Mouse (Mus musculus) limb, embryonic 13.5 days (tissue): Measurements from ENCODE around the gene Cbarp. TPM values are rescaled to one million over a fixed set of nuclear protein-coding genes. Genes with fewer than 3 reads are reported as not detected.
"Not testable (repeated sequence)": the region's sequence is repeated elsewhere in the genome, so short reads cannot be mapped to it uniquely, and the experiment has no call there.

ENCODE experiments used
- ATAC-seq: fragments of 200-750 bp; cut with Nextera tagmentation; 2 replicates; pipeline ENCODE4 v1.8.0; 2017; ENCODE audit warnings: low read depth, moderate number of reproducible peaks, moderate TSS enrichment; ENCODE audit not compliant: low FRiP score
- H3K27ac ChIP-seq: fragments of 300-500 bp; sonication (generic); 2 replicates; pipeline ENCODE4 v1.5.1; 2015; ENCODE audit warnings: inconsistent platforms, mild to moderate bottlenecking, moderate library complexity
- H3K27me3 ChIP-seq: fragments of 300-500 bp; sonication (generic); 2 replicates; pipeline ENCODE4 v1.6.1; 2015; ENCODE audit warnings: mild to moderate bottlenecking, inconsistent platforms
- H3K36me3 ChIP-seq: fragments of 300-500 bp; sonication (generic); 2 replicates; pipeline ENCODE4 v1.6.1; 2015; ENCODE audit warnings: inconsistent platforms, mild to moderate bottlenecking, moderate library complexity
- H3K4me1 ChIP-seq: fragments of 300-500 bp; sonication (generic); 2 replicates; pipeline ENCODE4 v1.6.1; 2015; ENCODE audit warnings: inconsistent platforms
- H3K4me2 ChIP-seq: fragments of 300-500 bp; sonication (generic); replicated peaks from 2 replicates; pipeline ENCODE4 v1.6.1; 2015; ENCODE audit warnings: inconsistent platforms, mild to moderate bottlenecking, moderate library complexity
- H3K4me3 ChIP-seq: fragments of 300-500 bp; sonication (generic); 2 replicates; pipeline ENCODE4 v1.5.1; 2015; ENCODE audit warnings: moderate library complexity, mild to moderate bottlenecking, inconsistent platforms
- H3K9ac ChIP-seq: fragments of 300-500 bp; sonication (generic); 2 replicates; pipeline ENCODE4 v1.6.1; 2015; ENCODE audit warnings: mild to moderate bottlenecking, inconsistent platforms
- H3K9me3 ChIP-seq: fragments of 300-500 bp; sonication (generic); 2 replicates; pipeline ENCODE4 v1.6.1; 2016; ENCODE audit warnings: inconsistent platforms
- WGBS: fragments of 180-500 bp; shearing (Covaris S2); methylation state at CpG from one replicate; pipeline ENCODE4 v1.1.7; 2015; 5-methylcytosine and 5-hydroxymethylcytosine counted together
- polyA plus RNA-seq: library from polyadenylated mRNA; unstranded; fragments of >200 nt; fragmentation: Nextera tagmentation; extraction: Ambion mirVana; gene quantifications from 2 replicates; pipeline ENCODE4 v1.2.1, GENCODE M21; 2015

Gene Cbarp
- polyA plus RNA-seq, 1 experiment from 2014 or later: 8.1 TPM

GRCm38 (mm10) chr10:80168038-80168661 lies 27.5 kb upstream of the Cbarp start:
- Histone ChIP-seq H3K4me1 (peaks cover 66% of the 10 kb centered on the region), H3K9me3 (no peaks in the 10 kb centered on the region), H3K36me3 (peaks cover 32% of the 10 kb centered on the region), H3K27me3 (no peaks in the 10 kb centered on the region), H3K9ac (peak overlapping the region; percentile 99), H3K27ac (peak overlapping the region; percentile 99), H3K4me2 (peak overlapping the region; percentile 88), H3K4me3 (peak overlapping the region; percentile 84)
- peak; percentile 62 for ATAC-seq
- WGBS: under 1% methylated on average over 46 of the region's 48 CpGs

GRCm38 (mm10) chr10:80167460-80168037 lies 26.9 kb upstream of the Cbarp start:
- H3K4me1 ChIP-seq: peaks cover 70% of the 10 kb centered on the region

GRCm38 (mm10) chr10:80166136-80166535 lies 25.5 kb upstream of the Cbarp start:
- Histone ChIP-seq H3K36me3 (peaks cover 19% of the 10 kb centered on the region), H3K4me1 (peaks cover 71% of the 10 kb centered on the region), H3K9ac (peak overlapping the region; percentile 63), H3K4me3 (peak overlapping the region; percentile 12; the same call in 1 of the 2 replicates), H3K4me2 (peak overlapping the region; percentile 92)
- not testable (repeated sequence) for H3K9me3 ChIP-seq, H3K27me3 ChIP-seq, ATAC-seq, H3K27ac ChIP-seq
- WGBS: 83% methylated on average over 4 of the region's 4 CpGs

More at GRCm38 (mm10) chr10:80167460-80168037, 26.9 kb upstream of the Cbarp start:
- Histone ChIP-seq H3K4me3 (peak overlapping the region; percentile 84), H3K4me2 (peak overlapping the region; percentile 88), H3K9me3 (no peaks in the 10 kb centered on the region), H3K27me3 (no peaks in the 10 kb centered on the region), H3K36me3 (peaks cover 32% of the 10 kb centered on the region), H3K9ac (peak overlapping the region; percentile 99), H3K27ac (peak overlapping the region; percentile 99)
- under 1% methylated on average over 52 of the region's 55 CpGs for WGBS
- ATAC-seq: peak; percentile 90

- WGBS: 16% methylated on average over 20 of the region's 20 CpGs
- Histone ChIP-seq H3K4me2 (peak within 1 kb of the TSS; percentile 92), H3K9ac (peak within 1 kb of the TSS; percentile 63), H3K27ac (peak within 1 kb of the TSS; percentile 79; the same call in 1 of the 2 replicates), H3K4me3 (peak within 1 kb of the TSS; percentile 84), H3K4me1 (peaks cover 73% of the 10 kb centered on the region), H3K36me3 (peaks cover 13% of the 10 kb centered on the region), H3K9me3 (no peaks in the 10 kb centered on the region), H3K27me3 (no peaks in the 10 kb centered on the region)
- ATAC-seq: no peak
Observed at GRCm38 (mm10) chr10:80165392-80166128, 24.9 kb upstream of the Cbarp start, which contains the start of gene Cirbp. TSS of gene Cirbp (plus strand) at chr10:80165985.

- peaks cover 8% of the 10 kb centered on the region for H3K36me3 ChIP-seq
- H3K4me3 ChIP-seq: peak overlapping the region; percentile 44
- no peaks in the 10 kb centered on the region for H3K27me3 ChIP-seq
- H3K9me3 ChIP-seq: no peaks in the 10 kb centered on the region
- peak overlapping the region; percentile 63 for H3K9ac ChIP-seq
- WGBS: under 1% methylated on average over 17 of the region's 17 CpGs
- H3K4me2 ChIP-seq: peak overlapping the region; percentile 92
- H3K4me1 ChIP-seq: peaks cover 73% of the 10 kb centered on the region
- peak; percentile 37 for ATAC-seq
- H3K27ac ChIP-seq: 0 out of 2 replicates have a peak overlapping the region, but pooled peaks have one; percentile 22
Observed at GRCm38 (mm10) chr10:80164998-80165344, 24.3 kb upstream of the Cbarp start.

GRCm38 (mm10) chr10:80164161-80164997 lies 23.7 kb upstream of the Cbarp start:
- H3K4me3 ChIP-seq: peak overlapping the region; percentile 44

GRCm38 (mm10) chr10:80163721-80164120 lies 23.1 kb upstream of the Cbarp start:
- H3K27ac ChIP-seq: no peak overlapping the region
- no peak for ATAC-seq
- no peaks in the 10 kb centered on the region for H3K27me3 ChIP-seq
- no peaks in the 10 kb centered on the region for H3K36me3 ChIP-seq
- 71% methylated on average over 8 of the region's 8 CpGs for WGBS
- no peaks in the 10 kb centered on the region for H3K9me3 ChIP-seq
- peaks cover 73% of the 10 kb centered on the region for H3K4me1 ChIP-seq
- H3K4me2 ChIP-seq: peak overlapping the region; percentile 92
- H3K9ac ChIP-seq: no peak overlapping the region
- H3K4me3 ChIP-seq: no peak overlapping the region

More at GRCm38 (mm10) chr10:80164161-80164997, 23.7 kb upstream of the Cbarp start:
- H3K36me3 ChIP-seq: peaks cover 2% of the 10 kb centered on the region; the same call in 1 of the 2 replicates
- WGBS: 7% methylated on average over 44 of the region's 44 CpGs
- peak overlapping the region; percentile 63 for H3K9ac ChIP-seq
- H3K9me3 ChIP-seq: no peaks in the 10 kb centered on the region
- ATAC-seq: peak; percentile 0; the same call in 1 of the 2 replicates
- H3K4me2 ChIP-seq: peak overlapping the region; percentile 92
- peaks cover 73% of the 10 kb centered on the region for H3K4me1 ChIP-seq
- H3K27ac ChIP-seq: no peak overlapping the region
- no peaks in the 10 kb centered on the region for H3K27me3 ChIP-seq

- no peaks in the 10 kb centered on the region for H3K36me3 ChIP-seq
- H3K9ac ChIP-seq: no peak overlapping the region
- peak overlapping the region; percentile 1; the same call in 1 of the 2 replicates for H3K4me2 ChIP-seq
- H3K27me3 ChIP-seq: no peaks in the 10 kb centered on the region
- H3K9me3 ChIP-seq: no peaks in the 10 kb centered on the region
- H3K4me3 ChIP-seq: no peak overlapping the region
- ATAC-seq: no peak
- peaks cover 79% of the 10 kb centered on the region for H3K4me1 ChIP-seq
- WGBS: 66% methylated on average over 6 of the region's 6 CpGs
- H3K27ac ChIP-seq: no peak overlapping the region
Observed at GRCm38 (mm10) chr10:80162716-80163299, 22.2 kb upstream of the Cbarp start.

- H3K9me3 ChIP-seq: no peaks in the 10 kb centered on the region
- no peak overlapping the region for H3K9ac ChIP-seq
- peaks cover 5% of the 10 kb centered on the region for H3K36me3 ChIP-seq
- H3K4me2 ChIP-seq: peak overlapping the region; percentile 1; the same call in 1 of the 2 replicates
- 78% methylated on average over 3 of the region's 3 CpGs for WGBS
- peaks cover 85% of the 10 kb centered on the region for H3K4me1 ChIP-seq
- peak overlapping the region; percentile 94; the same call in 1 of the 2 replicates for H3K27ac ChIP-seq
- no peak overlapping the region for H3K4me3 ChIP-seq
- H3K27me3 ChIP-seq: no peaks in the 10 kb centered on the region
- no peak for ATAC-seq
Observed at GRCm38 (mm10) chr10:80162243-80162608, 21.6 kb upstream of the Cbarp start.

GRCm38 (mm10) chr10:80161522-80162242 lies 21.0 kb upstream of the Cbarp start:
- peak overlapping the region; percentile 62; the same call in 1 of the 2 replicates for H3K9ac ChIP-seq
- H3K9me3 ChIP-seq: no peaks in the 10 kb centered on the region
- peak overlapping the region; percentile 45 for H3K4me3 ChIP-seq
- no peaks in the 10 kb centered on the region for H3K27me3 ChIP-seq
- ATAC-seq: peak; percentile 12
- peaks cover 10% of the 10 kb centered on the region for H3K36me3 ChIP-seq
- WGBS: 12% methylated on average over 7 of the region's 7 CpGs
- peak overlapping the region; percentile 94 for H3K27ac ChIP-seq
- peaks cover 85% of the 10 kb centered on the region for H3K4me1 ChIP-seq
- H3K4me2 ChIP-seq: peak overlapping the region; percentile 75
